Mouse (Mus musculus): ENCODE results near the gene Sparc. TPM values are rescaled to one million over a fixed set of nuclear protein-coding genes. Genes with fewer than 3 reads are reported as not detected.

Gene Sparc
- polyA plus RNA-seq, 1 experiment from 2014 or later = 211 TPM

DNA sequence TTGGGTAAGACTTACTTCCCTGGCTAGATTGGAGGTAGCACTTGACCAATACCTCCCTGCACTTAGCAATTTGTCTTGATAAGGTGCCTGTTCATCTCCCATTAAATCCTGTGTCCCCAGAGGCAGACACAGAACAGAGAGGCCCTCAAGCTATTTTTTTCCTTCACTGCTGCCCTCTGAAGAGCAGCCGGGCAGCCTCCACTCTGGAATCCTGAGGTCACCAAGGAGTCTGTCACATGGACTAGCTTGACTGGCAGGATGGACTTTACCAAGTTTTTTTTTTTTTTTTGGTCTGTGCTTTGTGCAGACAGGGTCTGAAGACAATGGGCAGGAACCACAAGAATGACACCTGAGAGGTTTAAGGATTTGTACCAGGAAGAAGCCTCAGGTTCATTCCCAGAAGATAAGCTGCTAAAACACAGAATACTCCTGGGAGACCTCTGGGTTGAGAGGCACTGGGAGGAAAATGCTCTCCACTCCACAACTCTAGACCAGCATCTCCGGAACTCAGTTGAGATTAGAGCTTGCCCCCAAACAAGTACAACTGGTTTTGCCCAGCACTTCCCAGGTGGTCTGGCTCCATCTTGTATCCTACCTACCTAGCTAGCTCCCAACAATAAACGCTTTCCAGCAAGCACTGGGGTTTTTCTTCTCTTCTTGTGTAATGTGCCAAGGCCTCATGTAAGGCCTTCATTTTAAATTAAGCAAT, 37.0 kb upstream of the Sparc start:
- no peak for DNase-seq (ENCODE audit: low spot score)
- H3K27ac ChIP-seq = peak overlapping the region; percentile 76

GRCm38 (mm10) chr11:55458501-55458900, 35.5 kb upstream of the Sparc start:
- Histone ChIP-seq H3K4me3 (no peak overlapping the region), H3K27me3 (ENCODE audit: low read depth, poor library complexity, severe bottlenecking) (no peaks in the 10 kb centered on the region), H3K27ac (no peak overlapping the region), H3K9me3 (replicated peaks) (no peaks in the 10 kb centered on the region), H3K36me3 (peaks cover 10% of the 10 kb centered on the region; the same call in 1 of the 2 replicates), H3K4me1 (peaks cover 21% of the 10 kb centered on the region)
- WGBS = 52% methylated on average over 4 of the region's 4 CpGs
- DNase-seq (ENCODE audit: low spot score) = no peak

More for the DNA sequence above, 37.0 kb upstream of the Sparc start:
- Histone ChIP-seq H3K36me3 (0 out of 2 replicates have a peak, but pooled peaks cover 5% of the 10 kb centered on the region), H3K9me3 (replicated peaks) (no peaks in the 10 kb centered on the region), H3K4me1 (peaks cover 21% of the 10 kb centered on the region), H3K27me3 (ENCODE audit: low read depth, poor library complexity, severe bottlenecking) (no peaks in the 10 kb centered on the region), H3K4me3 (peak overlapping the region; percentile 76)
- 30% methylated on average over 3 of the region's 3 CpGs for WGBS

DNA sequence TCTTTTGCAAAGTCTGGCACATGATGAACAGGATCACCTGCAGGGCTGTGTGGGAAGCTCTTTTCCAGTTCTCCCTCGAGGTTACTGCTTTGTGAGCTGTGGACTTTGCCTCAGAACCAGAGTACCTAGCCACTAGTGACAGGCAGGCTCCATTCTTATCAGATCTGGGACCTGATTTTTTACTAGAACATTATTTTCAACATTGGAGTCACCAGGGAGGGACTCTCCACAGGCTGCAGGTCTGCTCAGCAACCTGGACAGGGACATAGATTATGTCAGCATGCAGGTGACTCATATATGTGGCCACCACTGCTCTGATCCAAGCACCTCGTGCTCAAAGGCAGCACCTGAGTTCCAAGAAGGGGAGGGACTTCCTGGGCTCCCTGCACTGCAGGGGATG, 32.2 kb upstream of the Sparc start:
- WGBS = 80% methylated on average over 2 of the region's 2 CpGs
- Histone ChIP-seq H3K4me3 (no peak overlapping the region), H3K27me3 (ENCODE audit: low read depth, poor library complexity, severe bottlenecking) (no peaks in the 10 kb centered on the region), H3K9me3 (replicated peaks) (no peaks in the 10 kb centered on the region), H3K4me1 (peaks cover 8% of the 10 kb centered on the region), H3K36me3 (peaks cover 30% of the 10 kb centered on the region), H3K27ac (no peak overlapping the region)
- DNase-seq (ENCODE audit: low spot score) = no peak

DNA sequence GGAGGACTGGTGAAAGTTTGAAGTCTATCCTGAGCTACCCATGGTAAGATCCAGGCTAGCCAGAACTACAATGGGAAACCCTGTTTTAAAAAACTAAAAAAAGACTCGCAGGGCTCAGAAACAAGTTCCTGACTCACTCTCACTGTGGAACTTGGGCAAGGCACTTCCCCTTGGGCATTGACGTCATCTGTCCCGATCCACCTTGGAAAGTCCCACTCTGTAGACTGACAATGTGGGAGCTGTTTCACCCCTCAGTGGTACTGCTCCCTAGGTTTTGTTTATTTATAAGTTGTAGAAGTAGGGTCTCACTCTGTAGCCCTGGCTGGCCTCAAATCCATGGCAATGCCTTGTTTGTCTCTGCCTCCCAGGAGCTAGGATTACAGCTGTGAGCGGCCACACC, 30.7 kb upstream of the Sparc start:
- Histone ChIP-seq H3K4me1 (no peaks in the 10 kb centered on the region; the same call in 1 of the 2 replicates), H3K4me3 (no peak overlapping the region), H3K36me3 (peaks cover 45% of the 10 kb centered on the region), H3K27ac (no peak overlapping the region), H3K9me3 (replicated peaks) (no peaks in the 10 kb centered on the region), H3K27me3 (ENCODE audit: low read depth, poor library complexity, severe bottlenecking) (no peaks in the 10 kb centered on the region)
- WGBS = 93% methylated on average over 4 of the region's 4 CpGs
- no peak for DNase-seq (ENCODE audit: low spot score)

DNA sequence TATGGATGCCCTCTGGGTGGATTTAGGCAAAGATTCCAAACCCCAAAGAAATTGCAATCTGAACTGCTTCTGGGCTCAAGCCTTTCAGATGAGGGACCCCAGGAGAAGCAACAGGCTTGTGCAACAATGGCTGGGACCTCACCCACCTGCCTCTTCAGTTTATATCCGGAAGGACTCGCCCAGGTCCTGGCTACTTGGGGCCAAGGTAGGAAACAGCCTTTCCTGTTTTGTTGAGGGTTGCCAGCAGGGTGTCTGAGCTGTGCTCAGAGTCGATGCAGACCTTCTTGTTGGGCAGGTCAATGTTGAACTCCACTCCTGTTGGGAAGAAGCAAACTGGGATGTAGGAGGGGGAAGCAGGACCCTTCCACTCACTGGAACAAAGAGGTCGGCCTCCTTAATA, 27.3 kb upstream of the Sparc start:
- WGBS = 79% methylated on average over 4 of the region's 4 CpGs
- Histone ChIP-seq H3K27me3 (ENCODE audit: low read depth, poor library complexity, severe bottlenecking) (no peaks in the 10 kb centered on the region), H3K9me3 (replicated peaks) (no peaks in the 10 kb centered on the region), H3K36me3 (peaks cover 46% of the 10 kb centered on the region), H3K4me3 (no peak overlapping the region), H3K4me1 (no peaks in the 10 kb centered on the region), H3K27ac (no peak overlapping the region)
- DNase-seq (ENCODE audit: low spot score) = no peak

DNA sequence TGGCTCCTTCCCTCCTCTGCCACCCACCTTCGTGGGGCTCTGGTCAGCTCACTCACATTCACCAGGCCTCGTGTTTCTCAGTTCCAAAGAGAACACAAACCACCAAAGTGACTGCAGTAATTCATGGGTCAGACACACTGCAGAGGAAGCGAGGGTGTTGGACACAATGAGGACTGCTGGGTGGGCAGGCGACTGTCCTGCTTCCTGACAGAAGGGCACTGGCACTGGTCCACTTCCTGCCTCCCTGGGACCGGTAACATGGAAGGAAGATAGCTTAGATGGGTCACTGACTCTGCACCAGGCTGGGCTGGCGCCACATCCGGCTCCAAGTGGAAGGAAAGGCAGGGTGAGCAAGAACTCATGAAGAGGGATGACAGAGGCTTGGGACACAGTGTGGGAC, 26.5 kb upstream of the Sparc start:
- DNase-seq (ENCODE audit: low spot score) = no peak
- Histone ChIP-seq H3K4me1 (no peaks in the 10 kb centered on the region), H3K4me3 (no peak overlapping the region), H3K36me3 (peaks cover 42% of the 10 kb centered on the region), H3K27me3 (ENCODE audit: low read depth, poor library complexity, severe bottlenecking) (no peaks in the 10 kb centered on the region), H3K27ac (no peak overlapping the region), H3K9me3 (replicated peaks) (no peaks in the 10 kb centered on the region)
- whole genome bisulfite sequencing = 83% methylated on average over 7 of the region's 7 CpGs

- WGBS = 27% methylated on average over 4 of the region's 4 CpGs
- Histone ChIP-seq H3K4me1 (no peaks in the 10 kb centered on the region), H3K36me3 (peaks cover 32% of the 10 kb centered on the region), H3K27ac (no peak overlapping the region), H3K9me3 (replicated peaks) (no peaks in the 10 kb centered on the region), H3K27me3 (ENCODE audit: low read depth, poor library complexity, severe bottlenecking) (no peaks in the 10 kb centered on the region), H3K4me3 (no peak overlapping the region)
- peak; percentile 75 for DNase-seq (ENCODE audit: low spot score)
Measured at GRCm38 (mm10) chr11:55446579-55446978, 23.6 kb upstream of the Sparc start.

DNA sequence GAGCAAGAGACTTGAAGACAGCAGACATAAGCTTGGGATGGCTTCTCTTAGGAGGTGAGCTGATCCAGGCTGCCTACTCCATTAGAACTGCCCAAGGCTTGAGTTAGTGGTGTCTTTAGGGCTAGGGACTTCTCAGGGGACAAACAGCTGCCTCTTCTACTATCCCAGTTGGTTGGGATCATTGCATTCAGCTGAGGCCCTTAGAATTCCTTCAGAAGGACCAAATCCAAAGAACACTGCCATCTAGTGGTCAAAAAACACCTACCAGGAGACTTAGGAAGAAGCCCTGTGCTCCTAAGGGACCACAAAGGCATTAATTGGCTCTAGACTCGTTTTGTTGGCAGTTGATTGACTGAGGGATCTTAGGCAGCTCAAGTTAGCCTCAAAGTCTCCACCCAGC, 21.8 kb upstream of the Sparc start:
- Histone ChIP-seq H3K4me3 (no peak overlapping the region), H3K9me3 (replicated peaks) (no peaks in the 10 kb centered on the region), H3K27me3 (ENCODE audit: low read depth, poor library complexity, severe bottlenecking) (no peaks in the 10 kb centered on the region), H3K4me1 (no peaks in the 10 kb centered on the region), H3K27ac (no peak overlapping the region), H3K36me3 (peaks cover 17% of the 10 kb centered on the region)
- 8% methylated on average over 1 of the region's 1 CpGs for WGBS
- peak; percentile 33 for DNase-seq (ENCODE audit: low spot score)

- no peaks in the 10 kb centered on the region for H3K27me3 ChIP-seq (ENCODE audit: low read depth, poor library complexity, severe bottlenecking)
- DNase-seq (ENCODE audit: low spot score) = no peak
- no peaks in the 10 kb centered on the region for H3K36me3 ChIP-seq
- no peaks in the 10 kb centered on the region; the same call in 1 of the 2 replicates for H3K4me1 ChIP-seq
- H3K9me3 ChIP-seq (replicated peaks) = no peaks in the 10 kb centered on the region
- no peak overlapping the region for H3K4me3 ChIP-seq
- 44% methylated on average over 5 of the region's 5 CpGs for WGBS
- no peak overlapping the region for H3K27ac ChIP-seq
Measured at GRCm38 (mm10) chr11:55439718-55440117, 16.7 kb upstream of the Sparc start.

- Histone ChIP-seq H3K9me3 (replicated peaks) (no peaks in the 10 kb centered on the region), H3K36me3 (no peaks in the 10 kb centered on the region), H3K4me1 (no peaks in the 10 kb centered on the region; the same call in 1 of the 2 replicates), H3K27ac (no peak overlapping the region), H3K4me3 (no peak overlapping the region), H3K27me3 (ENCODE audit: low read depth, poor library complexity, severe bottlenecking) (no peaks in the 10 kb centered on the region)
- WGBS = 49% methylated on average over 4 of the region's 4 CpGs
- DNase-seq (ENCODE audit: low spot score) = no peak
Measured at GRCm38 (mm10) chr11:55438031-55438430, 15.0 kb upstream of the Sparc start.

DNA sequence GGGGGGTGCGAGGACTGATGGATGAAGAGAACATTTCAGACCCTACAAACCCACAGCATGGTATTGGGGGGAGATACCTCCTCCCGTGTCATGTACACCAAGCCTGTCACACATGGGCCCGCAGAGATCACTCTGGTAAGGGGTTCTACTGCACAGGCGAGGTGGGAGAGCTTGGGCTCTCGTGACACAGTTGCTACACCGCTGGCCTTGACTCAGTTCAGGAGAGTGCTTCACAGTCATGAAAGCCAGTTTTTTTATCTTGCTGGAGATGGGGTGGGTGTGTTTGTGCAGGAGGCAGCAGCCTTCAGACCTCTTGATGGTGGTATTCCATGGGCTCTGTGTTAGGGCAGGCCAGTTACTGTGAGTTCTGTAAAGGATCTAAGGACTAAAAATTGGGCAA, 13.1 kb upstream of the Sparc start:
- Histone ChIP-seq H3K36me3 (no peaks in the 10 kb centered on the region), H3K9me3 (replicated peaks) (no peaks in the 10 kb centered on the region), H3K27me3 (ENCODE audit: low read depth, poor library complexity, severe bottlenecking) (no peaks in the 10 kb centered on the region), H3K4me3 (no peak overlapping the region), H3K27ac (no peak overlapping the region), H3K4me1 (no peaks in the 10 kb centered on the region; the same call in 1 of the 2 replicates)
- no peak for DNase-seq (ENCODE audit: low spot score)
- WGBS = 88% methylated on average over 6 of the region's 6 CpGs

GRCm38 (mm10) chr11:55432981-55433380, 10.0 kb upstream of the Sparc start:
- peaks cover 7% of the 10 kb centered on the region for H3K4me1 ChIP-seq
- WGBS = 79% methylated on average over 3 of the region's 3 CpGs
- no peaks in the 10 kb centered on the region for H3K27me3 ChIP-seq (ENCODE audit: low read depth, poor library complexity, severe bottlenecking)
- no peaks in the 10 kb centered on the region for H3K36me3 ChIP-seq
- H3K27ac ChIP-seq = no peak overlapping the region; the same call in 1 of the 2 replicates
- DNase-seq (ENCODE audit: low spot score) = no peak
- no peak overlapping the region for H3K4me3 ChIP-seq
- no peaks in the 10 kb centered on the region for H3K9me3 ChIP-seq (replicated peaks)

GRCm38 (mm10) chr11:55429973-55430372, 7.0 kb upstream of the Sparc start:
- no peaks in the 10 kb centered on the region for H3K27me3 ChIP-seq (ENCODE audit: low read depth, poor library complexity, severe bottlenecking)
- no peaks in the 10 kb centered on the region for H3K9me3 ChIP-seq (replicated peaks)
- 90% methylated on average over 2 of the region's 2 CpGs for WGBS
- H3K36me3 ChIP-seq = no peaks in the 10 kb centered on the region
- H3K4me1 ChIP-seq = peaks cover 13% of the 10 kb centered on the region
- H3K27ac ChIP-seq = no peak overlapping the region
- H3K4me3 ChIP-seq = no peak overlapping the region
- DNase-seq (ENCODE audit: low spot score) = no peak

Data from limb, embryonic 10.5 days (tissue).